Mouse (Mus musculus) common myeloid progenitor, adult 5-6 weeks (primary cell): ENCODE data around the gene Cd80. TPM values are rescaled to one million over a fixed set of nuclear protein-coding genes. Genes with fewer than 3 reads are reported as not detected.
A peak's percentile ranks its signal among the peaks of the same experiment; 100 is the strongest.

ENCODE experiments used
- ATAC-seq: replicated peaks from 2 replicates; pipeline ENCODE4 v1.8.0; 2016; ENCODE audit warnings: low read depth, mild to moderate bottlenecking, moderate TSS enrichment, inconsistent platforms; ENCODE audit not compliant: poor library complexity, severe bottlenecking
- total RNA-seq: library from RNA; stranded (forward); fragments of 200-1000, 187-1606 nt; gene quantifications from 2 replicates; pipeline ENCODE4 v1.2.3, GENCODE M21; 2017

Gene Cd80
- total RNA-seq, 1 experiment from 2014 or later: 0.27 TPM

GRCm38 (mm10) chr16:38506041-38506634 lies 50.8 kb downstream of the Cd80 start:
- ATAC-seq: peak; percentile 98

- no peak for ATAC-seq
Measured at GRCm38 (mm10) chr16:38510846-38511245, 55.5 kb downstream of the Cd80 start.

GRCm38 (mm10) chr16:38519140-38519539 lies 63.8 kb downstream of the Cd80 start:
- ATAC-seq: no peak

- no peak for ATAC-seq
Measured at GRCm38 (mm10) chr16:38521211-38521987, 66.0 kb downstream of the Cd80 start.

GRCm38 (mm10) chr16:38522129-38523084 lies 67.0 kb downstream of the Cd80 start, which contains the start of gene Timmdc1:
TSS of gene Timmdc1 (minus strand) at chr16:38522663.
- peak; percentile 98 for ATAC-seq

- ATAC-seq: no peak
Measured at GRCm38 (mm10) chr16:38526264-38526663, 70.9 kb downstream of the Cd80 start.

- ATAC-seq: peak; percentile 99
Measured at GRCm38 (mm10) chr16:38536544-38537146, 81.3 kb downstream of the Cd80 start.

- no peak for ATAC-seq
Measured at GRCm38 (mm10) chr16:38538716-38539380, 83.5 kb downstream of the Cd80 start.

Other genes starting within 250 kb of the Cd80 start
- gene Nr1i2, start 160.7 kb upstream of the Cd80 start, total RNA-seq: not detected in 2 replicates
- not detected in 2 replicates for gene Maats1, start 113.4 kb upstream of the Cd80 start, total RNA-seq
- 270 and 347 TPM in 2 replicates for gene Cox17, start 108.6 kb upstream of the Cd80 start, total RNA-seq
- gene Gm21987, start 108.5 kb upstream of the Cd80 start, total RNA-seq: not detected in 2 replicates
- 0.09 TPM in 1 of 2 replicates, not detected in the other for gene Popdc2, start 93.4 kb upstream of the Cd80 start, total RNA-seq
- gene Pla1a, start 22.4 kb upstream of the Cd80 start, total RNA-seq: not detected in 2 replicates
- 13.7 and 17.3 TPM in 2 replicates for gene Adprh, start 2.9 kb upstream of the Cd80 start, total RNA-seq
- 42.0 and 63.9 TPM in 2 replicates for gene Timmdc1, start 67.1 kb downstream of the Cd80 start, total RNA-seq
- 21.7 and 22.6 TPM in 2 replicates for gene Poglut1, start 94.7 kb downstream of the Cd80 start, total RNA-seq
- gene Tmem39a, start 103.1 kb downstream of the Cd80 start, total RNA-seq: 30.0 and 76.3 TPM in 2 replicates